Mouse (Mus musculus) CH12.LX (cell line): ENCODE data around the gene Tfap2a.

Experiments used
- CTCF ChIP-seq, 2 experiments: IDR thresholded peaks in 1 of 2; conservative IDR thresholded peaks in 1 of 2; 2 replicates each; pipeline ENCODE4 v1.5.1; 2011 to 2012; ENCODE audit warnings: low read depth in 2 of 2, low read length in 2 of 2, improper control_type of control experiment in 1 of 2, inconsistent platforms in 1 of 2, mild to moderate bottlenecking in 1 of 2, moderate library complexity in 1 of 2
- E2F4 ChIP-seq: IDR thresholded peaks from 2 replicates; pipeline ENCODE4 v1.6.1; 2011; ENCODE audit warnings: low read depth, low read length, improper control_type of control experiment; ENCODE audit not compliant: insufficient replicate concordance
- EP300 ChIP-seq: IDR thresholded peaks from 2 replicates; pipeline ENCODE4 v1.6.1; 2011; ENCODE audit warnings: low read length, improper control_type of control experiment
- HCFC1 ChIP-seq: IDR thresholded peaks from 2 replicates; pipeline ENCODE4 v1.6.1; 2012; ENCODE audit warnings: low read depth, mild to moderate bottlenecking, inconsistent platforms, low read length, improper control_type of control experiment
- MEF2A ChIP-seq: IDR thresholded peaks from 2 replicates; pipeline ENCODE4 v1.6.1; 2014; ENCODE audit warnings: low read depth, mild to moderate bottlenecking, inconsistent platforms, low read length, improper control_type of control experiment, borderline replicate concordance
- POLR2A ChIP-seq: IDR thresholded peaks from 2 replicates; pipeline ENCODE4 v1.6.1; 2011; ENCODE audit warnings: low read depth, mild to moderate bottlenecking, improper control_type of control experiment, low read length
- TCF12 ChIP-seq: IDR thresholded peaks from 2 replicates; pipeline ENCODE4 v1.6.1; 2014; ENCODE audit warnings: low read depth, mild to moderate bottlenecking, inconsistent platforms, low read length, improper control_type of control experiment
- ZC3H11A ChIP-seq: IDR thresholded peaks from 2 replicates; pipeline ENCODE4 v1.6.1; 2012; ENCODE audit warnings: low read depth, mild to moderate bottlenecking, inconsistent platforms, low read length, improper control_type of control experiment

DNA sequence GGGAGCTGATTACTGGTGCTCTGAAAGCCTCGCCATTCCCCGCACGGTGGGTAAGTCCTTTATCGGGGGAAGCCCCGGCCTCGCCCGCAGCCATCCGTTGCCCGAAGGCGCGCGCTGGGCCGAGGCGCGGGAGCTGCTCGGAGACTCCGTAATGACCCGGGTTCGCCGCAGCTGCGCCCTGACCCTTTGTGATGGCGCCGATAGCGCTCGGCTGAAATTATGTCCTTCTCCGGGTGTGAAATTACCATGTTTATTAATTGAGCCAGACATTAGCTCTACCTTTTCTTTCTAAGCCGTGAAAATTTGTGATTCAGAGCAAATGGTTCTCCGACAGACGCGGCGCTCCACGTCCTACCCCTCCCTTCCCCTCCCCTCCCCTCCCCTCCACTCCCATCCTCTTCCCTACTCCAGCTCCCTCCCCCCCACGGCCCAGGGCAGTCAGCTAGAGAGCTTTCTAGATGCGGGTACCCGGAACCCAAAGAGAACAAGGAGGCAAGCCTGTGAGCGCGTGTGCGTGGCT lies 34.1 kb downstream of the Tfap2a start:
- TF ChIP-seq EP300: no peak
- TF ChIP-seq POLR2A: no peak
- TF ChIP-seq E2F4: no peak
- no peak for TF ChIP-seq CTCF (conservative IDR thresholded peaks at IDR 0.05 in 1 of 2, IDR thresholded peaks at IDR 0.05 in 1 of 2; ENCODE audit: low read depth in 2 of 2, low read length in 2 of 2)
- no peak for TF ChIP-seq ZC3H11A
- no peak for TF ChIP-seq MEF2A
- TF ChIP-seq TCF12: no peak
- no peak for TF ChIP-seq HCFC1
